Mouse (Mus musculus) liver, embryonic 14.5 days (tissue): ENCODE data around the gene Tlr5. TPM values are rescaled to one million over a fixed set of nuclear protein-coding genes. Genes with fewer than 3 reads are reported as not detected.

ENCODE experiments used
- ATAC-seq: fragments of 200-750 bp; cut with Nextera tagmentation; 2 replicates; pipeline ENCODE4 v1.8.0; 2017; ENCODE audit warnings: moderate number of reproducible peaks, mild to moderate bottlenecking, moderate library complexity; ENCODE audit not compliant: insufficient read depth
- DNase-seq, 3 experiments: peaks; one replicate each; pipeline ENCODE4 v3.0.0-alpha.2; 2012 to 2013; ENCODE audit warnings: low read depth in 3 of 3, low spot score in 3 of 3
- H3K27ac ChIP-seq: fragments of 300-500 bp; sonication (generic); 2 replicates; pipeline ENCODE4 v1.5.1; 2014; ENCODE audit warnings: moderate library complexity, mild to moderate bottlenecking, control low read depth, inconsistent platforms
- H3K27me3 ChIP-seq: fragments of 300-500 bp; sonication (generic); 2 replicates; pipeline ENCODE4 v1.6.1; 2014; ENCODE audit warnings: mild to moderate bottlenecking, low read length, moderate library complexity; ENCODE audit not compliant: control insufficient read depth, insufficient read depth
- H3K36me3 ChIP-seq: fragments of 300-500 bp; sonication (generic); replicated peaks from 2 replicates; pipeline ENCODE4 v1.6.1; 2014; ENCODE audit warnings: low read depth; ENCODE audit not compliant: control insufficient read depth, insufficient read depth
- H3K4me1 ChIP-seq, 2 experiments: fragments of 200-500 bp in 1 of 2; fragments of 300-500 bp in 1 of 2; sonication (generic) in 1 of 2; replicated peaks; 2 replicates each; pipeline ENCODE4 v1.6.1; 2012 to 2014; ENCODE audit warnings: antibody characterized with exemption in 1 of 2, inconsistent platforms in 1 of 2, low read length in 1 of 2; ENCODE audit not compliant: control insufficient read depth in 2 of 2, insufficient read depth in 2 of 2
- H3K4me2 ChIP-seq: fragments of 300-500 bp; sonication (generic); 2 replicates; pipeline ENCODE4 v1.6.1; 2014; ENCODE audit warnings: low read depth, mild to moderate bottlenecking, control low read depth, moderate library complexity
- H3K4me3 ChIP-seq, 2 experiments: fragments of 200-500 bp in 1 of 2; fragments of 300-500 bp in 1 of 2; sonication (generic) in 1 of 2; 2 replicates each; pipeline ENCODE4 v1.5.1; 2012 to 2014; ENCODE audit warnings: low read depth in 2 of 2, low read length in 2 of 2, mild to moderate bottlenecking in 2 of 2, control low read depth in 1 of 2, inconsistent platforms in 1 of 2, moderate library complexity in 1 of 2; ENCODE audit not compliant: insufficient read depth in 1 of 2
- H3K9ac ChIP-seq: fragments of 300-500 bp; sonication (generic); replicated peaks from 2 replicates; pipeline ENCODE4 v1.6.1; 2014; ENCODE audit warnings: mild to moderate bottlenecking, control low read depth, moderate library complexity
- H3K9me3 ChIP-seq: fragments of 300-500 bp; sonication (generic); 2 replicates; pipeline ENCODE4 v1.6.1; 2016; ENCODE audit warnings: low read length, mixed read lengths; ENCODE audit not compliant: control insufficient read depth
- CTCF ChIP-seq: IDR thresholded peaks from 2 replicates; pipeline ENCODE4 v1.5.1; 2016; ENCODE audit warnings: antibody characterized with exemption, low read depth, control low read depth
- EP300 ChIP-seq: IDR thresholded peaks from 2 replicates; pipeline ENCODE4 v1.6.1; 2016; ENCODE audit warnings: antibody characterized with exemption, low read depth
- WGBS: fragments of 180-500 bp; shearing (Covaris S2); extraction: QIAGEN DNeasy Blood & Tissue Kit; methylation state at CpG from one replicate; pipeline ENCODE4 v1.1.7; 2014; ENCODE audit not compliant: insufficient replicate concordance; 5-methylcytosine and 5-hydroxymethylcytosine counted together
- polyA plus RNA-seq, 2 experiments: library from polyadenylated mRNA; depleted of rRNA in 1 of 2; stranded (reverse) in 1 of 2; unstranded in 1 of 2; fragments of >200 nt; fragmentation: Nextera tagmentation in 1 of 2; extraction: Ambion mirVana in 1 of 2; gene quantifications; 2 replicates each; pipeline versions ENCODE4 v1.2.1 to v1.2.3; 2012 to 2014

The Tlr5 gene
- polyA plus RNA-seq, 2 experiments = 0.90 to 0.98 TPM

DNA sequence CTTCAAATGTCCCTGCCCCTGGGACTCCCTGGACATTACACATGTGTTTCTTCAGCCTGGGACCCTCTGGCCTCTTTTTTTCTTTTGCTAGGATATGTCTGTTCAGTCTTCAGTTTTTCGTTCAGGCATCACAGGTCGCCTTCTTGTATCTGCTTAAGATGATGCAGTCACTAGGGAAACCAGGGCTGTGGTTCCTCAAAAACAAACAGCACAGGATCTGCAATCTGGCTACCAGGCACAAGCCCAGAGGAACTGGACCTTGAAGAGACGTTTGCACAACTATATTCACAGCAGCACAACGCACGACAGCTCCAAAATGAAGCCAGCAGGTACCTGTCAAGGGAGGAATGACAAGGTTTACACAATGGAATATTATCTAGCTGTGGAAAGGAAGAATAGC is 45.0 kb upstream of the Tlr5 start:
- no peaks in the 10 kb centered on the region for H3K9me3 ChIP-seq
- DNase-seq (no peak), ATAC-seq (no peak)
- no peak overlapping the region for H3K9ac ChIP-seq
- H3K4me3 ChIP-seq = no peak overlapping the region
- no peak overlapping the region for H3K4me2 ChIP-seq
- no peaks in the 10 kb centered on the region for H3K27me3 ChIP-seq
- peaks cover 0 to 11% of the 10 kb centered on the region in 2 experiments; a peak in 2 of 4 replicates for H3K4me1 ChIP-seq
- no peak overlapping the region for H3K27ac ChIP-seq
- WGBS = 49% methylated on average over 5 of the region's 5 CpGs
- H3K36me3 ChIP-seq = no peaks in the 10 kb centered on the region
- TF ChIP-seq EP300 = no peak
- no peak for TF ChIP-seq CTCF

DNA sequence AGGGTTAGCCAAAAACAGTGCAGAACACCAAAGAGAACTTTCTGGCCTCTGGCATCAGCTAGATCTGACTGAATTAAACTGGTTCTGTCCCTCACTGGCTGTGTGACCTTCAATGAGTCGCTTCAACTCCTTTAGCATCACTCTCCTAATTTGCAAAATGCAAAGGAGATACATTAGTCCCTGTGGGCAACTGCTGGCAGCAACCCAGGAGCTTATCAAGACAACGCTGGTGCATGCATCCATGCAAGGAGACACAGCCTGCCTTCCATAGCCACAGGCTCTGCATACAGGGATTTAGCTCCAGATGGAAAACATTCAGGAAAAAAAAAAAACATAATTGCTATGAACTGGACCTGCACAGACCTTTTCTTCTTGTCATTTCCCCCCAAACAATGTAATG is 42.0 kb upstream of the Tlr5 start:
- Histone ChIP-seq H3K4me1 (peaks cover 0 to 15% of the 10 kb centered on the region in 2 experiments; a peak in 2 of 4 replicates), H3K4me2 (no peak overlapping the region), H3K9me3 (no peaks in the 10 kb centered on the region), H3K27me3 (no peaks in the 10 kb centered on the region), H3K4me3 (no peak overlapping the region), H3K9ac (no peak overlapping the region), H3K27ac (no peak overlapping the region), H3K36me3 (no peaks in the 10 kb centered on the region)
- ATAC-seq = no peak
- 52% methylated on average over 2 of the region's 2 CpGs for WGBS
- no peak for DNase-seq
- no peak for TF ChIP-seq EP300
- no peak for TF ChIP-seq CTCF

DNA sequence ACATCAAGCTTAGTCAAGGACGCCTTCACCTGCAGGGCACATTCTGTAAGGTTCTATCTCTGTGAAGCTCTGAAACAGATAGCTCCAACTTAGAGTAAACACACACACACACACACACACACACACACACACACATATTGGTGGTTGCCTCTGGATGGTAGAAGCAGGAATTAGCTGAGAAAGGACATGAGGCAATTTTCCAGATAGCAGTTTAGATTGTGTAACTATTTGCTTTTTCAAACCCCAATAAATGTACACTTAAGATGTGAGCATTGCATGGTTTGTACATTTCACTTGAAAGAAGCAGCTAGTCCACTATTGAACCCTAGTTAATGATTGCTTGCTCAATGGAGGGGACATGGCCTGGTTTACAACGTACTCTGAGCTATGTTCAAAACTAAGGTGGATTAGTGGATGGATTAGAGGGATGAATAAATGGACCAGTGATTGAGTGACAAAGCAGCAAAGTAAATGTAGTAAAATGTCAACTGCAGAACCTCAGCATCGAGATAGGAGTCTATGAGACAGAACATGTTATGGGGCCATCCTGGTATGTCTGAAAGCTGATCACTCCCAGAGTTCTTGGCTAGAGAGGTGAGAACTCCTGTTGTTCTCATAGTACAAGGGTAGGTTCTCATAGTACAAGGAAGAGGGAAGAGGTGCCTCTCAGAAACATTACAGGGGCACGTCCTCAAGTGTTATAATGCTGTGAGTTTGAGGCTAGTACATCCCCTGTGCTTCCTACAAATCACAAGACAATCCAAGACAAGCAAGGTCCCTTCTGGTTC is 40.3 kb upstream of the Tlr5 start:
- H3K36me3 ChIP-seq = no peaks in the 10 kb centered on the region
- no peak overlapping the region for H3K4me3 ChIP-seq
- TF ChIP-seq CTCF (no peak), EP300 (no peak)
- no peak overlapping the region for H3K27ac ChIP-seq
- WGBS = 47% methylated on average over 4 of the region's 4 CpGs
- H3K9me3 ChIP-seq = no peaks in the 10 kb centered on the region
- peaks cover 0 to 7% of the 10 kb centered on the region in 2 experiments; a peak in 2 of 4 replicates for H3K4me1 ChIP-seq
- ATAC-seq (peak; percentile 55), DNase-seq (peak in 2 of 3 experiments; percentile 22 to 33)
- no peak overlapping the region for H3K4me2 ChIP-seq
- no peak overlapping the region for H3K9ac ChIP-seq
- H3K27me3 ChIP-seq = no peaks in the 10 kb centered on the region

DNA sequence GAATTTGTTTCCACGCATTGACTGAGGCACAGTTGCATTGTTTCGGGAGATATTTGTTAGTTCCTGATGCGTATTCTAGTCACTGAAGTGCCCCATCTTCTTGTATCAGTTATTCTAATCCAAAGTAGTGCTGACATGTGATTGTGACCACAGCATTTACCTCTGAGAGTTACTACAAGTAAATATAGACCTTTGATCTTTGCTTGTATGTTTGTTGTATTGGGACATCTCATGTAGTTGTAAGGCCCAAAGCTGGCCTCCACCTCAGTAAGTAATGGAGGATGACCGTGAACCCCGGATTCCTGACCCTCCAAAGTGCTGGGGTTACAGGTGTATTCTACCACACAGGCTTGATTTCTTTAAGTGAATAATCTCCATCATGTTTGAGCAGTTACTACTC is 38.4 kb upstream of the Tlr5 start:
- Histone ChIP-seq H3K9me3 (no peaks in the 10 kb centered on the region), H3K27ac (no peak overlapping the region), H3K36me3 (no peaks in the 10 kb centered on the region), H3K4me2 (no peak overlapping the region), H3K4me3 (no peak overlapping the region), H3K4me1 (peaks cover 0 to 7% of the 10 kb centered on the region in 2 experiments; a peak in 2 of 4 replicates), H3K27me3 (no peaks in the 10 kb centered on the region), H3K9ac (no peak overlapping the region)
- 74% methylated on average over 5 of the region's 5 CpGs for WGBS
- DNase-seq (no peak), ATAC-seq (no peak)
- TF ChIP-seq CTCF (no peak), EP300 (no peak)

DNA sequence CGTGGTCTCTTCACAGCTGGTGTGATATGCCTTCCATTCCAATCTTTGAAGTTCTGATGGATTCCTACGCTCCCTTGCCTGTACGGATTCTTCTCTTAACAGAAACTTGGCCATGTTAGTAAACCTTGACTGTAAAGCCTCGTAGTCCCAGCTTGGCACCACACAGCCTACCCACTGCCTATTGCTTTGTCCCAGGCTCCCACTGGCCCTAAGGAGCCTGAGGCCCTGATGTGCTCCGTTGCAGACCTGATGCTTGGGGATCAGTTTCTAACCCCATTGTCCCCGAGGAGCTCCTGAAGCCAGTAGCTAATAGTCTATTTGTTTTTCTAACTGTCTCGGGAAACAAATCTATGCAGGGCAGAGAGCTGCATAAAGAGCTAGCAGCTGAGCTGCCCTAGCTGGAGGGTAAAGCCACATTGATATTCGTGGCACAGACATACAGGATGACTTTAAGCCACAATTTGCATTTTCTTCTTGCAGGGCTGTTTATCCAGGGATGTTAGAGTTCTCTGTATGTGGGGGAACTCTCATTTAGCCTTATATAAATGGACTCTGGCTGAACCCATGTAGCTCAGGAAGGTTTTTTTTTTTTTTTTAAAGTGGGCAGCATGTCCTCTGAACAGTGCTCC is 35.8 kb upstream of the Tlr5 start:
- DNase-seq = no peak
- Histone ChIP-seq H3K36me3 (no peaks in the 10 kb centered on the region), H3K27me3 (no peaks in the 10 kb centered on the region), H3K4me2 (no peak overlapping the region), H3K9ac (no peak overlapping the region), H3K4me1 (peaks cover 0 to 9% of the 10 kb centered on the region in 2 experiments; a peak in 2 of 4 replicates), H3K27ac (no peak overlapping the region), H3K9me3 (no peaks in the 10 kb centered on the region), H3K4me3 (no peak overlapping the region)
- TF ChIP-seq EP300 = no peak
- TF ChIP-seq CTCF = no peak
- ATAC-seq = no peak
- WGBS = 50% methylated on average over 8 of the region's 8 CpGs
